In the genomic region with DNA sequence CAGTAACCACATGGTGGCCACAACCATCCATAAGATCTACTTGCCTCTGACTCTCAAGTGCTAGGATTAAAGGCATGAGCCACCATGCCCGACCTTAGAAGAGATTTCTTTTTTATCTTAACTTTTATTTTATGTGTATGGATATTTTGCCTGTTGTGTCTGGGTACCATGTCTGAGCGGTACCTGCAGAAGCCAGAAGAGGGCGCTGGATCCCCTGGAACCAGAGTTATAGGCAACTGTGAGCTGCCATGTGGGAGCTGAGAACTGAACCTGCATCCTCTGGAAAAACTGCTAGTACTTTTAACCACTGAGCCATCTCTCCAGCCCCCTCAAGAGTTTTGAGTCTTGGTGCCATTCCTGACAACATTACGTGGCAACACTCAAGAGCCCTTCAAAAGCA, we compare ENCODE assay signal across 26 mouse cellular contexts.
DNase-seq lines count a peak whose midpoint lies in the region; ATAC-seq and TF ChIP-seq lines count a peak whose summit lies in the region.
"Had no signal": no experiment of that assay in that cellular context is flagged by ENCODE, and none has a peak within 500 bp of the region (broad histone marks: within the 10 kb centered on the region; RNA-seq: fewer than 3 reads in every experiment).

No protein-coding gene starts in this region.

- H3K9me3 ChIP-seq in intestine, postnatal 0 days (ENCODE audit: control insufficient read depth): 0 out of 2 replicates have a peak, but pooled peaks cover 4% of the 10 kb centered on the region
- H3K9me3 ChIP-seq in intestine, embryonic 16.5 days (ENCODE audit: control insufficient read depth, low read length): no peaks in the 10 kb centered on the region
- no peaks in the 10 kb centered on the region for H3K9me3 ChIP-seq in lung, embryonic 14.5 days (ENCODE audit: low read depth, low read length)
- H3K9me3 ChIP-seq in E14TG2a.4 (ENCODE audit: low read length): peaks cover 6% of the 10 kb centered on the region
- H3K9me3 ChIP-seq: forebrain, embryonic 12.5 days; midbrain, embryonic 13.5 days had no signal

- no peak for DNase-seq in lung, embryonic 14.5 days
- DNase-seq in lung, postnatal 10 days: no peak
- no peak for DNase-seq in layer of hippocampus, adult 11-12 months (ENCODE audit: low spot score)
- no peak for DNase-seq in urinary bladder, postnatal 10 days (ENCODE audit: low spot score)
- DNase-seq: adrenal gland, postnatal 25 days; cerebellum, postnatal 25 days; gastrocnemius, postnatal 25 days; heart, postnatal 14 days; kidney, adult 11 months; kidney, postnatal 4 days; layer of hippocampus, postnatal 36 days; left cerebral cortex, postnatal 4 days; liver, embryonic 13.5 days; retina, postnatal 1 day; right cerebral cortex, postnatal 4 days; thymus, adult 2 months had no signal

- no peak for TF ChIP-seq POLR2A in bone marrow macrophage, adult 2 months (IDR thresholded peaks at IDR 0.05; ENCODE audit: borderline replicate concordance, low read depth, low read length)

- H3K27me3 ChIP-seq in intestine, postnatal 0 days (replicated peaks; ENCODE audit: control insufficient read depth, insufficient read depth, low read length): no peaks in the 10 kb centered on the region
- no peaks in the 10 kb centered on the region for H3K27me3 ChIP-seq in intestine, embryonic 16.5 days (replicated peaks; ENCODE audit: control insufficient read depth, insufficient read depth, low read length)
- no peaks in the 10 kb centered on the region for H3K27me3 ChIP-seq in lung, embryonic 14.5 days (ENCODE audit: insufficient read depth, low read length)
- no peaks in the 10 kb centered on the region for H3K27me3 ChIP-seq in E14TG2a.4 (ENCODE audit: insufficient read depth, low read length)
- H3K27me3 ChIP-seq: forebrain, embryonic 12.5 days; liver, embryonic 13.5 days; midbrain, embryonic 13.5 days had no signal

- no peak overlapping the region for H3K4me2 ChIP-seq in intestine, postnatal 0 days (replicated peaks; ENCODE audit: low read depth)
- H3K4me2 ChIP-seq in intestine, embryonic 16.5 days (ENCODE audit: low read depth, low read length): no peak overlapping the region
- H3K4me2 ChIP-seq in lung, embryonic 14.5 days: no peak overlapping the region
- H3K4me2 ChIP-seq: forebrain, embryonic 12.5 days; heart, embryonic 11.5 days; hindbrain, embryonic 14.5 days; liver, embryonic 13.5 days; midbrain, embryonic 13.5 days had no signal

- ATAC-seq in intestine, postnatal 0 days: no peak
- ATAC-seq in intestine, embryonic 16.5 days: no peak
- no peak for ATAC-seq in lung, embryonic 14.5 days (ENCODE audit: insufficient read depth)
- ATAC-seq: midbrain, embryonic 13.5 days had no signal

- no peak overlapping the region for H3K4me3 ChIP-seq in intestine, postnatal 0 days (ENCODE audit: low read depth, low read length)
- no peak overlapping the region for H3K4me3 ChIP-seq in intestine, embryonic 16.5 days (ENCODE audit: low read length)
- H3K4me3 ChIP-seq in lung, embryonic 14.5 days (ENCODE audit: low read depth, low read length): no peak overlapping the region
- H3K4me3 ChIP-seq in E14TG2a.4 (replicated peaks; ENCODE audit: low read length): no peak overlapping the region
- H3K4me3 ChIP-seq in bone marrow macrophage, adult 2 months (ENCODE audit: insufficient read depth, low read length): no peak overlapping the region
- H3K4me3 ChIP-seq: forebrain, embryonic 12.5 days; liver, embryonic 13.5 days; midbrain, embryonic 13.5 days; myocyte had no signal

- no peaks in the 10 kb centered on the region for H3K4me1 ChIP-seq in intestine, postnatal 0 days (replicated peaks; ENCODE audit: control insufficient read depth, insufficient read depth, low read length)
- peaks cover 10% of the 10 kb centered on the region; the same call in 1 of the 2 replicates for H3K4me1 ChIP-seq in intestine, embryonic 16.5 days (ENCODE audit: control insufficient read depth, insufficient read depth, low read length)
- no peaks in the 10 kb centered on the region for H3K4me1 ChIP-seq in lung, embryonic 14.5 days (ENCODE audit: insufficient read depth)
- peaks cover 42% of the 10 kb centered on the region for H3K4me1 ChIP-seq in E14TG2a.4 (replicated peaks; ENCODE audit: low read depth, low read length)
- peaks cover 9% of the 10 kb centered on the region; the same call in 1 of the 2 replicates for H3K4me1 ChIP-seq in bone marrow macrophage, adult 2 months (ENCODE audit: control insufficient read depth, insufficient read depth, low read length)

- H3K36me3 ChIP-seq in intestine, postnatal 0 days (ENCODE audit: control insufficient read depth, insufficient read depth): peaks cover 36% of the 10 kb centered on the region
- H3K36me3 ChIP-seq in intestine, embryonic 16.5 days (ENCODE audit: control insufficient read depth, insufficient read depth, low read length): no peaks in the 10 kb centered on the region
- peaks cover 12% of the 10 kb centered on the region; the same call in 1 of the 2 replicates for H3K36me3 ChIP-seq in lung, embryonic 14.5 days (ENCODE audit: insufficient read depth)
- peaks cover 6% of the 10 kb centered on the region for H3K36me3 ChIP-seq in E14TG2a.4 (ENCODE audit: insufficient read depth, low read length)
- H3K36me3 ChIP-seq: forebrain, embryonic 12.5 days had no signal

- 83% methylated on average over 4 of the region's 4 CpGs for WGBS in intestine, postnatal 0 days
- 84% methylated on average over 4 of the region's 4 CpGs for WGBS in intestine, embryonic 16.5 days
- WGBS in lung, embryonic 14.5 days: 73% methylated on average over 4 of the region's 4 CpGs

- H3K9ac ChIP-seq in intestine, postnatal 0 days (ENCODE audit: low read depth, low read length): no peak overlapping the region
- H3K9ac ChIP-seq in intestine, embryonic 16.5 days (ENCODE audit: low read depth, low read length): no peak overlapping the region
- H3K9ac ChIP-seq in lung, embryonic 14.5 days: no peak overlapping the region
- H3K9ac ChIP-seq: forebrain, embryonic 12.5 days; hindbrain, embryonic 14.5 days; liver, embryonic 13.5 days; midbrain, embryonic 13.5 days had no signal

- no peak overlapping the region for H3K27ac ChIP-seq in intestine, postnatal 0 days (ENCODE audit: low read depth, low read length)
- no peak overlapping the region for H3K27ac ChIP-seq in intestine, embryonic 16.5 days (ENCODE audit: low read length)
- no peak overlapping the region for H3K27ac ChIP-seq in lung, embryonic 14.5 days (ENCODE audit: low read depth)
- no peak overlapping the region for H3K27ac ChIP-seq in bone marrow macrophage, adult 2 months (ENCODE audit: insufficient read depth, low read depth, low read length)
- H3K27ac ChIP-seq: forebrain, embryonic 12.5 days; hindbrain, embryonic 14.5 days; liver, embryonic 13.5 days; macrophage; midbrain, embryonic 13.5 days had no signal

- peak; percentile 50 for TF ChIP-seq CTCF in intestine, postnatal 0 days (IDR thresholded peaks at IDR 0.05; ENCODE audit: low read depth)
- peak; percentile 22; the same call in 1 of the 2 replicates for TF ChIP-seq CTCF in lung, embryonic 14.5 days (IDR thresholded peaks at IDR 0.05; ENCODE audit: low read depth)
- peak; percentile 60 for TF ChIP-seq CTCF in E14TG2a.4 (conservative IDR thresholded peaks at IDR 0.05; ENCODE audit: low read length)
- TF ChIP-seq CTCF in bone marrow macrophage, adult 2 months (IDR thresholded peaks at IDR 0.05; ENCODE audit: low read depth, low read length): 0 out of 2 replicates have a peak, but pooled peaks have one; percentile 33
